Mouse (Mus musculus) C2C12 (cell line): Measurements from ENCODE around the gene Trp53tg5.

Experiments used
- CTCF ChIP-seq: IDR thresholded peaks from one replicate; pipeline ENCODE4 v1.5.1; 2011; ENCODE audit not compliant: control insufficient read depth, insufficient read depth, insufficient read length
- MYOG ChIP-seq: IDR thresholded peaks from one replicate; pipeline ENCODE4 v1.6.1; 2011; ENCODE audit not compliant: control insufficient read depth, insufficient read length; ENCODE audit errors: extremely low read depth

DNA sequence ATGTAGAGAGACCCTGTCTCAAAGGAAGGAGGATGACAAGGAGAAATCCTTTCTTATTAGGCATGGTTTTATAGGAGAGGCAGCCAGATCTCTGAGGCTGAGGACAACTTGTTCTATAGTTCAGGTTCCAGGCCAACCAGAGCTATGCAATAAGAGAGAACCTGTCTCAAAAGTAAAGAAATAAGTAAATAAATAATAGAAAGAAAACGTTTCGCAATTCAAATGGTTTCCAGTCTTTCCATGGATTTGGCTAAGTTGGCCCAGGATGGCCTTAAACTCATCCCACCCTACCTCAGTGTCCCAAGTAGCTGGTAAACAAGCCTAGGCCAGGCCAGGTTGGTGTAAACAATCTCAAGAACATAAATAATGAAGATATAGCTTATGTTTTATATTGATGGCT lies 28.8 kb downstream of the Trp53tg5 start:
- TF ChIP-seq CTCF (no peak), MYOG (no peak)
